Mouse (Mus musculus) ES-CJ7 (cell line): ENCODE data around the gene Psmd12.
A peak's percentile ranks its signal among the peaks of the same experiment; 100 is the strongest.

ENCODE experiments used
- DNase-seq: peaks from one replicate; pipeline ENCODE4 v3.0.0; 2011; ENCODE audit warnings: low read depth, low spot score

Gene Psmd12

DNA sequence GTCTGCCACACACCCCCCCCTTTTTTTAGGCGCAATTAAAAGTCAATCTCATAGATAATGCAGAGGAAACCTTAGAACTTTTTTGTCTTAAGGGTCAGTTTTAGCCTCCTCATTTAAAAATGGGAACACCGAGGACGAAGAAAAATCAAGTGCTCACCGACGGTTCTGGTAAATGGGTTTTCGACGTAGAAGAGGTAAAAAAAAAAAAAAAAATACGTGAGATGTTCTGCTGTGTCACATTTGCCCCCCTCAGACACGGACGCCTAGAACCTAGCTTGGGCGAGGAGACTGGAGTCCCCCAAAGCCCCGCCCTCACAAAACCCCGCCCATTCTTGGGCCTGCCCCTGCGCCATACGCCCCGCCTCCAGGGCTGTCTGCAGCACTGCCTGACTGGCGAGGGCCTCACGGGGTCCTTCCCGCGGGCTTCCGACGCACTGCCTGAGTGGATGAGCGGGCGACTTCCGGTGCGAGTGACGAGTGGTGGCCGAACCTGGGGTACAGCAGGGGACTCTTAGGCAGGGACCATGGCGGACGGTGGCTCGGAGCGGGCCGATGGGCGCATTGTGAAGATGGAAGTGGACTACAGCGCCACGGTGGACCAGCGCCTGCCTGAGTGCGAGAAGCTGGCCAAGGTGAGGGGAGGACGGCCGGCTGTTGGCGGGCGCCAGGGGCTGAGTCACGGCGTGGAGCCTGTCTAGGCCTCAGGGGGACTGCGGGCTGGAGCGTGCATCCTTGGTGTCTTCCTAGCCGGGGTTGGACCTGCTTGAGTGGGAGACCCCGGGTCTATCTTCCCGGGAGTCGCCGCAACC lies at the start of gene Psmd12:
Gene Psmd12, plus strand, starts transcription at position 432 of the 809 bp plus-strand sequence.
- peak; percentile 97 for DNase-seq

DNA sequence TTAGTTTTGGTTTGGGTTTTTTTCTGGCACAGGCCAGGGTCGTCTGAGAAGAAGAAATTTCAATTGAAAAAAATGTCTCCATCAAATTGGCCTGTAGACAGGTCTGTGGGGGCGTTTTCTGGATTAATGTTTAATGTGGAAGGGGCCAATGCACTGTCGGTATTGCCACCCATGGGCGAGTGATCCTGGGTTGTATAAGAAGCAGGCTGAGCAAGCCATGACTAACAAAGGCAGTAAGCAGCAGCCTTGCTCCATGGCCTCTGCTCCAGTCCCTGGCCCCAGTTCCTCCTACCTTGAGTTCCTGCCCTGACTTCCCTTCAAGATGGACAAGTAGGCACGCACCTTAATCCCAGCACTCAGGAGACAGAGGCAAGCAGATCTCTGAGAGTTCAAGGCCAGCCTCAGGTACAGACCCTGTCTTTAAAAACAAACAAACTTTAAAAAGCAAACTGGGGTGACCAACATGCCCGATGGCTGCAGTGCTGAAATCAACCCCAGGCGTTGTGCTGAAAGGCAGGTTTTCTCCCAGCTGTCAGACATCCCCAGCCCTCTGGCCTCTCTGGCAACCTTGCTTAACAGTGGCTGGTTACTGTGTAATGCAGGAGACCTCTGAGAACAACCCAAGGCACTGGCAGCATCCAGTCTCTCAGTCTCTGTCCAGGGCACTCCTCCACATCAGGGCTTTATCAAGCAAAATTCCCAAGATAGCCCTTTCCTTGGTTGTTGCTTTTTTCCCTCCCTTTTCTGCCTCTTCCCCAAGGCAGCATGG lies 47.9 kb upstream of the Psmd12 start:
- no peak for DNase-seq

- DNase-seq, result peak; percentile 97
Measured at GRCm38 (mm10) chr11:107435776-107436449, 43.4 kb upstream of the Psmd12 start.

GRCm38 (mm10) chr11:107437723-107438122 lies 41.6 kb upstream of the Psmd12 start:
- no peak for DNase-seq

- DNase-seq, result no peak
Measured at GRCm38 (mm10) chr11:107438140-107438539, 41.1 kb upstream of the Psmd12 start.

GRCm38 (mm10) chr11:107441050-107441449 lies 38.2 kb upstream of the Psmd12 start:
- DNase-seq, result peak; percentile 89

DNA sequence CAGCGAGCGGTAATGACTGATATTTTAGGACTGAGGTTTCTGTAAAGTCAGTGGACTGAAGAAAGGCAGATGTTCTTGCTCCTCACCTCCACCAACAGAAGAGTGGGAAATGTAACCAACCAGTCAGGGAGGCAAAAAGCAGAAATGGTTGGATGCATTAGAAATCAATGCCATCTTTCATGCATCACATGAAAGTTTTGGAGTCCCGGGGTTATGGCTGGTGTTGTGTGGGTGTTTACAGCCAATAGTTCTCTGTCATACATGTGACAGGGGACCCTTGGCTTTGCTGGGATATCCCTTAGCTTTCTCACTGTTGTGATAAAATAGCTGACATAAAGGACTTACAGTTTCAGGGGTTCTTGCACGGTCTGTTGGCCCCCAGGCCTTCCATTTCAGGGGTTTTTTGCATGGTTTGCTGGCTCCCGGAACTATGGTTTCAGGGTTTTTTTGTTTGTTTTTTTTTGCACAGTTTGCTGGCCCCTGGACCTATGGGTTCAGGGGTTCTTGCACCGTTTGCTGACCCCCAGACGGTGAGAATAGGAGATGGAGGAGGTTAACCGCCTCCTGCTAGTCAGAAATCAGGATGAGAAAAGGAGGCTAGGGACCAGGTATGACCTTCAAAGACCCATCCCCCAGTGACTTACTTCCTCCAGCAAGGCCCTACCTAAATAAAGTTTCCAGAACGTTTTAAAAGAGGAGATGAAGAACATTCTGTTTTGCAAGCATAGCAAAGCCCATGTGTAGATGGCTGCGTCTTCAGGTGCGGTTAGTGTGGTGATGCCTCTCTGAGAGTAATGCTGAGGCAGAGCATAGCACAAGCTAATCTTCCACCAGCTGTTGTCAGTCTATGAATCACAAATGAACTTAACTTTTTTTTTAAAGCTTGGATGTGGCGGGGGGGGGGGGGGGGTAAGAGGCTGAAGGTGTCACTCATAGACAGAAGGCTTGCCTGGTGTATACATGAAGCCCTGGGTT lies 35.9 kb upstream of the Psmd12 start:
- DNase-seq, result no peak

DNA sequence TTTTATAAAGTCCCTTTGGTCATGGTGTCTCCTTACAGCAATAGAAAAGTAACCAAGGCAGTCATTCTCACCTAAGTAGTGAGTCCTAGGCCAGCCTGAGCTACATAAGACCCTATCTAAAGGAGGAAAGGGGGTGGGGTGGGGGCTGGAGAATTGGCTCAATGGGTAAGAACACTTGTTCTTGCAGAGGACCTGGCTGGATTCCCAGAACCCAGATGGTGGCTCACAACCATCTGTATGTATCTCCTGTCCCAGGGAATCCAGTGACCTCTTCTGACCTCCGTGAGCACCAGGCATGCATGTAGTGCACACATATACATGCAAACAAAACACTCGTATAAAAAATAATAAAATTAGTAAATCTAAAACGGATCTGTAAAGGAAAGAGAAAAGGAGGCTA lies 33.6 kb upstream of the Psmd12 start:
- no peak for DNase-seq

GRCm38 (mm10) chr11:107446650-107447049 lies 32.6 kb upstream of the Psmd12 start:
- DNase-seq, result no peak

DNA sequence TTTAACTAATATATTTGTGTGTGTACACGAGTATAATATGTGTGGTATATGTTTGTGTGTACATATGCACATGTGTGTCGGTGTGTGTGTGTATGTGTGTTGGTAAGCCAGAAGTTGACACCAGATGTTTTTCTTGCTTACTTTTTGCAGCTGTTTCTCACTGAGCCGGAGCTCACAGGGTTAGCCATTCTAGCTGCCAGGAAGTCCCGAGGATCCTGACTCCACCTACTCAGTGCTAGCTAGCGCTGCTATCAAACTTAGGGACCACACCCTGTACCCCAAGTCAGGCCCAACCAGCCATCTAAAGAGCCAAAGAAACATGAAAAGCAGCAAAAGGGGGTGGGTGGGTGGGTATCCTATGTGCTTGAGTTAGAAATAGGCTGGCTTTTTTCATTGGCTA lies 31.9 kb upstream of the Psmd12 start:
- peak; percentile 64 for DNase-seq

DNA sequence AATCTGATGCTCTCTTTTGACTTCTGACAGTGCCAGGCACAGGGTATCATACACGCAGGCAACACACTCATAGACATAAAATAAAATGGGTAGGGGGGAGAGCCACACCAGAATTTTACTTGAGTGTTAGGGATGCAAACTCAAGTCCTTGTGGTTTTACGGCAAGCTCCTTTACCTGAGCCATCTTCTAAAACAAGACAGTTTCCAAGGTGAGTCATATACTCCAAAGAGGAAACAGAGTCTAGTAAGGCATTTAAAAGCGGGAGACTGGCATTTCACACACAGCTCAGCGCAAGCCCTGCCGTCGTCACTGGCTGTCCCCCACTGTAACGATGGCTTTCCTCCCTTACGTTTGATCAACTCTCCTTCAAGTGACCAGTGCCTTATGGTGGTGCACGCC lies 31.4 kb upstream of the Psmd12 start:
- DNase-seq, result no peak

DNA sequence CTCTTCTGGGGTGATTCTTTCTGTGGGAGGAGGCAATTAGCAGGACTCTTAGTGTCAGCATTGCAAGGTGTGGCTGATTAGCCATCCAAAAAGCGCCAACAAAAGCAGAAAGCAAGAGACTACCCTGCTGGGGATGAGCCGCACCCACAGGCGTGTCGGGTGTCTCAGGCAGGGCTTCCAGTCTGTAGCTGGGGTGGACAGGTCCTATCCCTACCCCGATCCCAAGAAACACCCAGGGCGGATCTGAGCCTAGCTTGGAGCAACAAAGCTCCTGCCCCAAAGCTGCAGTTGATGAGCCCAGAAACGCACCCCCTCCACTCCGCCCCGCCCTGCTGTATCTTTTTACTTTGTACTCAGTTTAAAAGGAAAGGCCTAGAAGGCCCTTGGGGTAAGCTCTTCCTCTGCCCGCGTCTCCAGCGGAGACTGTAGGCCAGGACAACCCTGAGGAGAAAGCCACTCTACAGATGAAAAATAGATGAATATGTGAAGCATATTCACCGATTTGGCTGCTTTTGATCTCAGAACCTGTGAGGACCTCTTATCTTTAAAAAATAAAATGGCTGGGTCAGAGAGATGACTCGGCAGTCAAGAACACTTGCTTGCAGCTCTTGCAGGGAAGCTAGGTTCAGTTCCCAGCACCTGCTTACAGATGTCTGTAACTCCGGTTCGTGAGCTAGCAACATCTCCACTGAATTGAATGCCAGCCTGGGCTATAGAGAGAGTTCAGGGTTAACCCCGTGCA lies 29.9 kb upstream of the Psmd12 start:
- DNase-seq, result peak; percentile 93

DNA sequence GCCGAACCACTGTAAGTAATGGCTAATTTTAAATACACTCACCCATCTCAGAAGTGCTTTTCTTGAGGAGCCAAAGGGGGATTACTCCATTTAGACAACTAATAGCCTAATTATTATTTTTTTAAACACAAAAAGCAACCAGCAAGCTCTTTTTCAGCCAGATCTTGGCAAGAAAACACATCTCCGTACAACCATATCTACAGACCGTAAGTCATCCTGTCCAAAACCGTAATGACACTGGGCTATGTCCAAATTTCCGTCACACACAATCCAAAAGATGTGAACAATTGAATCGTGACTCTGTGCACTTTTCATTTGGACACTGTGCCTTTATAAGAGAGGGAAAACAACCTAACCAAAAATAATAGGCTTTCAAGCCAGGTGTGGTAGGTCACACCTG lies 29.2 kb upstream of the Psmd12 start:
- DNase-seq, result no peak

DNA sequence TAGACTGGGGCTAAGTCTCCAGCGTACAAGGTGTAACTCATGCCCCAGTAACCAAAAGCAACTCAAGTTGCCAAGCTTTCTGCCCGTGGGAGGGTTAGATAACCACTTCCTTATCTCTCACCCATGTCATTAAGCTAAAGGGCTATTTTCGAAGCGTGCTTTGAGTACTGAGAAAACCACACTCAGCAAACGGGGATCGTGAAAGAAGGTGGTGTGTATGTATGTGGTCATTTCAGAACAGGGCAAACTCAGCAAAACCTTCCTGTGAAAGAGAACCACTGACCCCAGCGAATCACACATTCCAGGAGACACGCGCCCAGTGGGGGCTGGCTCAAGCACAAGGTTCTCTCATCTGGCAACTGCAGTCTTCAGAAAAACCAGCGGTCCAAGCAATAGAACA lies 28.2 kb upstream of the Psmd12 start:
- DNase-seq, result no peak

- no peak for DNase-seq
Measured at GRCm38 (mm10) chr11:107452053-107452452, 27.2 kb upstream of the Psmd12 start.

DNA sequence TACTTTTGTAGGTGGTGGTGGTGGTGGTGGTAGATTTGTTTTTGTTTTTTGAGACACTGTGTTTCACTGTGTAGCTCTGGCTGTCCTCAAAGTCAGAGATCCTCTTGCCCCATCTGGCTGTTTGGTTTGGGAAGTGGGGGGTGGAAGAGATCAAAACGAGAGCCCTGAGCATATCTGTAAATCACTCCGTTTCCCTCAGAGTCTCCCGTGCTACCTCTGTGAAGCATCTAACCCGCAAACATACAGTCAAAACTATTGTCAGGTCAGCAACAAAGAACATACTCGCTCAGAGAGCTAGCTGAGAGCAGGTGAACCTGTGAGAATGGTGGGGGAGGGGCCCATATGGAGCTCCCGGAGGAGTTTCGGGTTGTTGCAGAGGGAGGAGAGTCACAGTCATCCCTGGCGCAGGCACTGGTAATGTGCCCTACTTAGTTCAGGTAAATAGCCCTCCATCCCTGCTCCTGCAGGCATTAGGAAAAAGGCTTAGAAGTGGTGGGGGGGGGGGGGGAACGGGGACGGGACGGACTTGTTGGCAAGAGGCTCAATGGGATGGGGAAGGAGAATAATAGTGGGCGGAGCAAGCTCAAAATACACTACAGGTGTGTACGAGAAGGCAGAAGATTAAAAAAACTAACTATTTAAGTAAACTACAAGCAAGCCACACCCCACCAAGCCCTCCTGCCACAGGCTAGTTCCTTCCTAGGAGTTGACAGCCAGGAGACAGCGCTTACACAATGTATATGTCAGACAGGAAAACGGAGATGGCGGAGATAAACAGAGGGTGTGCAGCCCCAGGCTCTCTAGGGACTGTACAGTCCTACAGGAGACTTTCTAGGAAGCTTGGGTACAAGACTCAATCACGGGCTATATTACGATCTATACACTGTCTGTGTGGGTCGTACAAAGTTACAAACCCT lies 24.5 kb upstream of the Psmd12 start:
- DNase-seq, result peak; percentile 63

- DNase-seq, result no peak
Measured at GRCm38 (mm10) chr11:107457282-107457681, 22.0 kb upstream of the Psmd12 start.

DNA sequence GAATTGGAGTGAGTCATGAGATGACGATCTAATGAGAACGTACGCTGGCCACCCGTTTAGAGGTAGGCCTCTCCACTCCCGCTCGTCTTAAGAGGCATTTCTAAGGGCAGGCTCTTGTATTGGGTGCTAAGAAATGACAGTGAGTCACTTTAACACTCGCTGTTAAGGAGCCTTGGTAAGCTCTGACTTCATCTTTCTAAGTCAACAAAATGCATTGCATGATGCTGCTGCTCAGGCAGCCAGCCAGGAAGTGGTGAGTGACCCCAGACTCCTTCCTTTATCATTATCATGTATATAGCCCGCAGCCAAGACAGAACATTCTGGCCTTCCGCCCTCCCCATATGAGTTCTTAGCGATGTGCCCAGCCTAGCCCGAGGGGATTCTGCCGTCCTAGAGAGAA lies 21.0 kb upstream of the Psmd12 start:
- no peak for DNase-seq

DNA sequence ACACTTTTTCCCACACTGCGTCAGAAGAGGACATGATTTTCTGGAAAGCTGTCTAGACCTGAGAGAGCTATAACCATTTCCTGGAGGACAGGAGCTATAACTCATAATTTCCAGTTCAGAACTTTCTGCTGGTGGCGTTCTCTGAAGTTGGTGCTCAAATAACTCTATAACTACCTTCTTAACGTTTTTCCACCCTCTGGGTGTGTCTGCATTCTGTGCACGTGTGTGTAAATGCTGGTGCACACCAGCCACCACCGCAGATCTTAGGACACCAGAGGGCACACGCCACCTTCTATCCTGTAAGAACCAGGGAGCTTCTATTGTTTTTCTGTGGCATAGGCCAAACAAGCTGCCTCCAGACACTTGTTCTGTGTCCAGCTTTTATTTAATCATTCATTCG lies 20.3 kb upstream of the Psmd12 start:
- DNase-seq, result no peak
